Mouse (Mus musculus) lung, postnatal 25 days (tissue): Measurements from ENCODE around the gene Tex26.

ENCODE experiments used
- DNase-seq: peaks from one replicate; pipeline ENCODE4 v3.0.0; 2022; ENCODE audit warnings: low spot score

Gene Tex26

DNA sequence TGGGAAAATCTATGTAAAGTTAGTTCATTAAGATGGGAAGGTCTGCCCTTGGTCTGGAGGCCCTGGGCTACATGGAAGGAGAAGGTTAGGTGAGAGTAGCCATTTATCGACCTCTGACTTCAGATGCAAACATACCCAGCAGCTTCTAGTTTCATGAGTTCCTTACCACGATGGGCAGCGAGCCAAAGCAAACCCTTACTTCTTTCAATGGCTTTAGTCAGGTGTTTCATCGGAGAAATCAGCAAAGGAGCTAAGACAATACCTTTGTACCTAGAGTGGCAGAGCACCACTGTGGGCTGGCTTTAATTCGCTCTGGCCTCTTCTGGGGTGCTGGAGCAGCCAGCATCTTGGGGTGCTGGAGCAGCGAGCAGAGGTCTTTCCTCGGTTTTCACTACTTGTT lies 5.8 kb upstream of the Tex26 start:
- DNase-seq: peak; percentile 80

- DNase-seq: no peak
Observed at GRCm38 (mm10) chr5:149434141-149434690, 5.2 kb upstream of the Tex26 start.

DNA sequence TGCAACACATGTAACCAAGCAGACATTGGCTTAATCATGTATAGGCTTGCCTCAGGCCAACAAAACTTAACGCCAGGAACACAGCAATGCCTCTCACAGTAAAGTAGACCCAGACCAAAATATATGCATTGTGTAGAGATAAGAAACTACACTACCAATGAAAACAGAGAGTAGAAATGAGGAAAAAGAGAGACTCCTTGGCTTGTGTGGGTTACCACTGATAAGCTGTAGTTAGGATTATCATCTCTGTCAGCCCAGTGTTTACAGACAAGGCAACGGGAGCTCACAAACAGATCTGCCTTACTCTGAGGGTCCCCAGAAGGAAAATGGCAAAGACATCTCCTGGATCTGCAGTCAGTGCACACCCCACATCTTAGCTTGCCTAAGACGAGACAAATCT lies 2.9 kb upstream of the Tex26 start:
- no peak for DNase-seq

DNA sequence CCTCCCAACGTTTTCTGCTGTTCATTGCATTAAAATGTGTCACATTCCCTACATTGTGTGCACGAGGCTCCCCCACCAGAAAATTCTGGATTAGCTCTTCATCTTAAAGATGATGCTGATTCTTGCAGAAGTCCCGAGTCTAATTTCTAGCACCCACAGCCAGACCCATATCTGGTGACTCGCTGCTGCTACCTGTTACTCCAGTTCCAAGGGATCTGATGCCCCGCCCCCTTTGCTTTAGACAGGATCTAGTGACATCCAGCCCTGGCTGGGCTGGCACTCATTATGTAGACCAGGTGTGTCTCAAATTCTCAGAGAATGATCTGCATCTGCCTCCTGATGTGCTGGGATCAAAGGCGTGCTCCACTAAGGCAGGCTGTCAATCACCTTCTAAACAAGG lies 2.3 kb upstream of the Tex26 start:
- no peak for DNase-seq

DNA sequence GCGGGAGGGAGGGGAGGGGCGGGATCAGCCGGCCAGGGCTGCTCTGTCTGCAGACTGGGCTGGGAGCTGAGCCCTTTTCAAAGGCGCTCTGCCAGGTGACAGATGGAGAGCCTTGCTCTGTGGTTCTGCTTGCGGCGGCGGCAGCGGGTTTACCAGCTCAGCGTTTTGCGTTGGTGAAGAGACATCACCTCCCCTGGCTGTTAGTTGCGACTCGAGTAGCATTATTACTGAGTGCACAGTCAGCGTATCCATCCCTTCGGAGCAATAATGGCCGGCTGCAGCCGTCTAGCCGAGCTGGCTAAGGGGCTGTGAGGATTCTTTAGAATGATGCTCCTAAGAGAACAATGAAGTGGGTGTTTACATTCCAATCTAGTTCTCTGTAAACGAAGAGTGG lies 717 bp downstream of the Tex26 start:
- no peak for DNase-seq

GRCm38 (mm10) chr5:149441646-149442276 lies 2.3 kb downstream of the Tex26 start:
- DNase-seq: no peak

GRCm38 (mm10) chr5:149442277-149442660 lies 2.8 kb downstream of the Tex26 start:
- no peak for DNase-seq

DNA sequence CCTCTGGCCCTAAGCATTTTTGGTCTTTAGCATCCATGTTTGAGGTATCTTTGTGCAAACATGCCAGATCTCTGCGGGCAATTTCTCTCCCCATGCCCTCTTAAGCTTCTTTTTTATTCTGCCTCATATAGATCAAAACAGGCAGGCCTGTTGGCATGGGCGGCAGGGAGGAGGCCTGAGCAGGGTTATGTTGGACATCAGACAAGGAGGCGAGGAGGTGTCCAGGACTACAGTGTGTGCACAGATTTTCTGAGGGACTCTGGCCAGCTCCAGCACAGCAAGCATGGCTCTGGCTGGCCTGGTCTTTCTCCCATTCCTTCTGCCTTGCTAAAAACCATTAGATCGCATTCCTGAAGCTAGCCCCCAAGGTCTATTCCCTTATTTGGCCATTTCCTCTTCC lies 5.0 kb downstream of the Tex26 start:
- no peak for DNase-seq

DNA sequence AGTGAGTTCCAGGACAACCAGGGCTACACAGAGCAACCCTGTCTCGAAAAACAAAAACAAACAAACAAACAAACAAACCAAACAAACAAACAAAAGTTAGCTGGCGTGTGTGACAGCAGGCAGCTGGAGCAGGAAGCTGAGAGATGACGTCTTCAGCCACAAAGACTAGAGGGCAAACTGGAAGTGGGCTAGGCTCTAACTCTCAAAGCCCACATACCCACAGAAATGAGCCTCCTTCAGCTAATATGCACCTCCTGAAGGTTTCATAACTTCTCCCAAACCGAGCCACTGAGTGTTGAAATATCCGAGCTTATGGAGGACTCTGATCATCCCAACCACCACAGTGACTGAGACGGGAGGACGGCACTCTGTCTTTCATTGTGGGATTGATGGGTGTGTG lies 7.0 kb downstream of the Tex26 start:
- no peak for DNase-seq

- no peak for DNase-seq
Observed at GRCm38 (mm10) chr5:149447733-149448132, 8.3 kb downstream of the Tex26 start.

- no peak for DNase-seq
Observed at GRCm38 (mm10) chr5:149449406-149449805, 9.9 kb downstream of the Tex26 start.

GRCm38 (mm10) chr5:149451209-149451681 lies 11.8 kb downstream of the Tex26 start:
- no peak for DNase-seq

DNA sequence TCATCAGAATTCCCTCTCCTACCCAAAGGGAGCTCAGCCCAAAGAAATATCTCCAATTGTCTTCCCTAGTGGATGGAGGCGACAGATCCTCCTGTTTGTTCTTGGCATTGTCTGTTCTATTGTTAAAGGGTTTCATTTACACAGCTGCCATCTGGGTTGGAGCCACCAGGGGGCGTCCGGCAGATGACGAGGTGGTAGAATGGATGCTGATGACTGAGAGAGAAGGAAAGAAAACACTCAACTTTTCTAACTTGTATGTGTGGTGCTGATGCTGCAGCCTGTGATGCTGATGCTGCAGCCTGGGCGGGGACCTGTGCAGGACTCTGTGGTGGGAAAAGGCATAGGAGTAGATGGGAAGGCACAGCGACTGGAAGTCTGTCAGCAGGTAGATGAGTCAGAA lies 14.8 kb downstream of the Tex26 start:
- peak; percentile 70 for DNase-seq

GRCm38 (mm10) chr5:149456544-149456943 lies 17.1 kb downstream of the Tex26 start:
- peak; percentile 45 for DNase-seq

GRCm38 (mm10) chr5:149462071-149462470 lies 22.6 kb downstream of the Tex26 start:
- DNase-seq: no peak

DNA sequence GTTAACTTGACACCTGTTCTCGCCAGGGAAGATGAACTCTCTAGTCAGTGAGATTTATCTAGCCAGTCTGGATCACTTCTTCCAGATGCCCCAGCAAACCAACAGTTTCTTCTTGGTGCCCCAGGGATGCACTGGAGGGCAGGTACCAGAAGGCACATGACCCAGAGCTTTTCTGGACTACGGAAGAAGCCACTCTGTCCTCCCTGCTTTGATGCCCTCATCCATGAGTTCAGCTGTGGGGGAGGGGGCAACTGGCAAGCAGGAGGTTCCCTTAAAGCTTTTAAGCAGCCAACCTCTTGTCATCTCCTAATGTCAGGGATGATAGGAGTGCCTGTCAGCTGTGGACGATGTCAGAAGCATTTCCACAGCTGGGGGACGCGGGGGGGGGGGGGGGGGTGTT lies 25.8 kb downstream of the Tex26 start:
- DNase-seq: no peak

GRCm38 (mm10) chr5:149474142-149474541 lies 34.7 kb downstream of the Tex26 start:
- no peak for DNase-seq

- DNase-seq: no peak
Observed at GRCm38 (mm10) chr5:149474701-149475468, 35.4 kb downstream of the Tex26 start.

GRCm38 (mm10) chr5:149481920-149482319 lies 42.5 kb downstream of the Tex26 start:
- no peak for DNase-seq

GRCm38 (mm10) chr5:149483321-149484052 lies 44.0 kb downstream of the Tex26 start:
- no peak for DNase-seq

GRCm38 (mm10) chr5:149484270-149484669 lies 44.8 kb downstream of the Tex26 start:
- no peak for DNase-seq

DNA sequence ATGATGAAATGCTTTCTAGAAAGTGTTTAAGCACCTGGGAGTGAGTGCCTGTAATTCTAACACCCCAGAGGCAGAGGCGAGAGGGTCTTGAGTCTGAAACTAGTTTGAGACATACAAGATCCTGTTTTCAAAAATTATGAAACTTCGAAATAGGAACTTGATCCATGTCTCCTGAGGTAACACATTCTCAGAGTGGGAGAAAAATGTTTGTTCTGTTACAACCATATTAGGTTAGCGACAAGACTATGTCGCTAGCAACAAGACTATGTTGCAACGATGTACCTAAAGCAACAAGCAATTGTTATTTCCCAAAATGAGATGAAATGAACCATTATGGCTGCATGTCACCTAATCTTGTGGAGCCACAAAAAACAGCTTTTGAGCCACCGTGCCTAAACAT lies 46.0 kb downstream of the Tex26 start:
- DNase-seq: no peak
